Comparison of ENCODE assay signal across 12 mouse cellular contexts in the genomic region with DNA sequence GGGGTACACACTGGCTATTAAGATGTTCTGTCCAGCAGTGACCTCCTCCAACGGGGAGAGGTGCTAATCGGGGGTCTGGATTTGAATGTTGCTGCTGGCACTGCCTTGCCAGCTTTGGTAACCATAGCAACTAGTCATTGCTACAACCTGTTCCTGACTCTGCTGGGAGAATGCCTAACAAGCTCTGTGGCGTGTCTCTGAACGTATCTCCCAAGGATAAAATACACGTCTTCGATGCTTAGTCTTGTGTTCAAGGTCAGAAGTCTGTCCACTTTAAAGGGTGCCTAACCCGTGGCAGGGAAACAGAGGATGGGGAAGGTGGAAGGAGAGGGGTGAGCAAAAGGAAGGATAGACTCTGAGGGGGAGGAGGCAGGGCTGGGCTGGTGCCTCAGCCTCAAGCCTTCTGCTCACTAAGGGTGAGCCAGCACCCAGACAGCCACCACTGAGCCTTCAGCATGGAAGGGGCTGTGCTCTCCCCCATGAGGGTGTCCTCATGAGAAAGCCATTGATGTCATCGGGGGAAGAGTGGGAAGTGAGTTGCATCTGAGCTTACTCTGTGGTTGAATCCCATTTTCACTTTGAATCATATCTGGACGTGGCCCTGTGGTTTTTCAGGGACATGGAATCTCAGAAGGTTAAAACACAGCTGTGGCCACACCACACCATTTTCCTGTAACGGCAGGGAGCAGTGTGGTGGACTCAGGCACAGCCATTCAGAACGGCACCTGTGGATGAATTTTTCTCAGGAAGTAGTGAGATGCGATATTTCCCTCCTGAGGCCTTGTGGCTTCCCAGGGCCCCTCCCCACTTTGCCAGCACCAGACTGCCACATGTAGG.
DNase-seq lines count a peak whose midpoint lies in the region; ATAC-seq and TF ChIP-seq lines count a peak whose summit lies in the region.
"Had no signal": no experiment of that assay in that cellular context is flagged by ENCODE, and none has a peak within 500 bp of the region (broad histone marks: within the 10 kb centered on the region; RNA-seq: fewer than 3 reads in every experiment).

No protein-coding gene starts in this region.

- intact Hi-C loops in left cerebral cortex, postnatal 25 days (cut with DNase I), result no loop called here

- no peak overlapping the region for H3K4me2 ChIP-seq in midbrain, postnatal 0 days (ENCODE audit: low read depth, low read length, poor library complexity, severe bottlenecking)
- H3K4me2 ChIP-seq: limb, embryonic 15.5 days had no signal

- WGBS in midbrain, postnatal 0 days, result 45% methylated on average over 12 of the region's 12 CpGs

- no peak overlapping the region for H3K4me3 ChIP-seq in midbrain, postnatal 0 days (ENCODE audit: low read depth, low read length)
- H3K4me3 ChIP-seq: limb, embryonic 15.5 days had no signal

- H3K27me3 ChIP-seq in midbrain, postnatal 0 days (ENCODE audit: insufficient read depth, low read length), result no peaks in the 10 kb centered on the region
- H3K27me3 ChIP-seq: limb, embryonic 15.5 days had no signal

- ATAC-seq in granulocyte monocyte progenitor cell, adult 5-6 weeks (replicated peaks; ENCODE audit: poor library complexity, severe bottlenecking), result peak; percentile 57
- 0 out of 2 replicates have a peak, but pooled peaks have one; percentile 24 for ATAC-seq in midbrain, postnatal 0 days (ENCODE audit: low FRiP score)
- no peak for ATAC-seq in megakaryocyte-erythroid progenitor cell, adult 5-6 weeks (replicated peaks; ENCODE audit: low FRiP score, low TSS enrichment, poor library complexity, severe bottlenecking)

- H3K4me1 ChIP-seq in midbrain, postnatal 0 days (ENCODE audit: insufficient read depth, low read length), result peaks cover 11% of the 10 kb centered on the region; the same call in 1 of the 2 replicates

- no peaks in the 10 kb centered on the region for H3K36me3 ChIP-seq in midbrain, postnatal 0 days (ENCODE audit: insufficient read depth, low read length)
- H3K36me3 ChIP-seq: limb, embryonic 15.5 days had no signal

- no peaks in the 10 kb centered on the region for H3K9me3 ChIP-seq in midbrain, postnatal 0 days (ENCODE audit: low read length)
- H3K9me3 ChIP-seq: limb, embryonic 15.5 days had no signal

- H3K9ac ChIP-seq in midbrain, postnatal 0 days (replicated peaks; ENCODE audit: low read length, poor library complexity, severe bottlenecking), result no peak overlapping the region
- H3K9ac ChIP-seq: limb, embryonic 15.5 days had no signal

- peak overlapping the region; percentile 19 for H3K27ac ChIP-seq in midbrain, postnatal 0 days (ENCODE audit: low read depth, low read length)
- H3K27ac ChIP-seq: limb, embryonic 15.5 days; stomach, postnatal 0 days had no signal

- TF ChIP-seq CTCF in midbrain, postnatal 0 days (IDR thresholded peaks at IDR 0.05), result no peak

- DNase-seq in adrenal gland, adult (ENCODE audit: inconsistent age in 2 of 2, low spot score in 1 of 2), result peak; percentile 42 to 74
- DNase-seq in adrenal gland, postnatal 36 days, result no peak
- peak; percentile 41 to 43 for DNase-seq in left cerebral cortex, postnatal 25 days (ENCODE audit: low spot score in 2 of 2)
- DNase-seq in left cerebral cortex, adult 8-10 months (ENCODE audit: low spot score in 2 of 2), result no peak
- peak; percentile 61 for DNase-seq in midbrain, postnatal 0 days (ENCODE audit: low spot score)
- no peak for DNase-seq in adrenal gland, adult 2 months
- DNase-seq: embryo, embryonic 11 days; right cerebral cortex, adult 18-20 months had no signal

Comparison
In these comparisons a context has a peak if more than half of its experiments do, and no peak if none do; other contexts are left out.
1. DNase-seq: peak in adrenal gland, adult (2 of 2), left cerebral cortex, postnatal 25 days (2 of 2) and midbrain, postnatal 0 days (single experiment); none in adrenal gland, postnatal 36 days (0 of 2), left cerebral cortex, adult 8-10 months (0 of 2) and adrenal gland, adult 2 months (single experiment).